Mouse (Mus musculus) lung, embryonic 14.5 days (tissue): Measurements from ENCODE around the gene Gpr142. TPM values are rescaled to one million over a fixed set of nuclear protein-coding genes. Genes with fewer than 3 reads are reported as not detected.

ENCODE experiments used
- ATAC-seq: fragments of 200-750 bp; cut with Nextera tagmentation; 2 replicates; pipeline ENCODE4 v1.8.0; 2017; ENCODE audit warnings: mild to moderate bottlenecking, moderate TSS enrichment, moderate library complexity; ENCODE audit not compliant: insufficient read depth
- DNase-seq: peaks from one replicate; pipeline ENCODE4 v3.0.0-alpha.2; 2015
- H3K27ac ChIP-seq: fragments of 300-500 bp; sonication (generic); 2 replicates; pipeline ENCODE4 v1.5.1; 2014; ENCODE audit warnings: low read depth, mild to moderate bottlenecking, moderate library complexity
- H3K27me3 ChIP-seq: fragments of 300-500 bp; sonication (generic); 2 replicates; pipeline ENCODE4 v1.6.1; 2014; ENCODE audit warnings: low read length, control low read depth; ENCODE audit not compliant: insufficient read depth
- H3K36me3 ChIP-seq: fragments of 300-500 bp; sonication (generic); 2 replicates; pipeline ENCODE4 v1.6.1; 2014; ENCODE audit warnings: control low read depth; ENCODE audit not compliant: insufficient read depth
- H3K4me1 ChIP-seq: fragments of 300-500 bp; sonication (generic); 2 replicates; pipeline ENCODE4 v1.6.1; 2014; ENCODE audit warnings: antibody characterized with exemption, control low read depth; ENCODE audit not compliant: insufficient read depth
- H3K4me2 ChIP-seq: fragments of 300-500 bp; sonication (generic); 2 replicates; pipeline ENCODE4 v1.6.1; 2014; ENCODE audit warnings: mild to moderate bottlenecking
- H3K4me3 ChIP-seq: fragments of 300-500 bp; sonication (generic); 2 replicates; pipeline ENCODE4 v1.5.1; 2014; ENCODE audit warnings: low read depth, low read length
- H3K9ac ChIP-seq: fragments of 300-500 bp; sonication (generic); 2 replicates; pipeline ENCODE4 v1.6.1; 2014
- H3K9me3 ChIP-seq: fragments of 300-500 bp; sonication (generic); 2 replicates; pipeline ENCODE4 v1.6.1; 2016; ENCODE audit warnings: low read depth, low read length, control low read depth
- CTCF ChIP-seq: IDR thresholded peaks from 2 replicates; pipeline ENCODE4 v1.5.1; 2016; ENCODE audit warnings: antibody characterized with exemption, low read depth
- WGBS: fragments of 180-500 bp; shearing (Covaris S2); extraction: QIAGEN DNeasy Blood & Tissue Kit; methylation state at CpG from one replicate; pipeline ENCODE4 v1.1.7; 2014; 5-methylcytosine and 5-hydroxymethylcytosine counted together
- polyA plus RNA-seq: library from polyadenylated mRNA; unstranded; fragments of >200 nt; fragmentation: Nextera tagmentation; extraction: Ambion mirVana; gene quantifications from 2 replicates; pipeline ENCODE4 v1.2.1, GENCODE M21; 2014

The Gpr142 gene
- polyA plus RNA-seq, 1 experiment from 2014 or later, result not detected

GRCm38 (mm10) chr11:114850452-114851268 is 51.9 kb downstream of the Gpr142 start, which contains the start of gene Gprc5c:
TSS of gene Gprc5c (plus strand) at chr11:114851152.
- WGBS, result under 1% methylated on average over 34 of the region's 43 CpGs
- no peaks in the 10 kb centered on the region; the same call in 1 of the 2 replicates for H3K4me1 ChIP-seq

GRCm38 (mm10) chr11:114851269-114851607 is 52.5 kb downstream of the Gpr142 start:
- under 1% methylated on average over 27 of the region's 27 CpGs for WGBS
- Histone ChIP-seq H3K4me3 (peak overlapping the region; percentile 72), H3K27me3 (no peaks in the 10 kb centered on the region), H3K9ac (peak overlapping the region; percentile 81), H3K4me1 (no peaks in the 10 kb centered on the region; the same call in 1 of the 2 replicates), H3K4me2 (peak overlapping the region; percentile 99), H3K36me3 (no peaks in the 10 kb centered on the region), H3K27ac (peak overlapping the region; percentile 93), H3K9me3 (no peaks in the 10 kb centered on the region)
- peak; percentile 53 for DNase-seq
- ATAC-seq, result peak; percentile 22
- TF ChIP-seq CTCF, result no peak

More at GRCm38 (mm10) chr11:114850452-114851268, 51.9 kb downstream of the Gpr142 start, which contains the start of gene Gprc5c:
- H3K27me3 ChIP-seq, result no peaks in the 10 kb centered on the region
- H3K27ac ChIP-seq, result peak within 1 kb of the TSS; percentile 93
- H3K9ac ChIP-seq, result peak within 1 kb of the TSS; percentile 81
- H3K4me3 ChIP-seq, result peak within 1 kb of the TSS; percentile 72
- no peaks in the 10 kb centered on the region for H3K36me3 ChIP-seq
- no peaks in the 10 kb centered on the region for H3K9me3 ChIP-seq
- no peak for TF ChIP-seq CTCF
- H3K4me2 ChIP-seq, result peak within 1 kb of the TSS; percentile 99
- peak; percentile 71 for DNase-seq
- peak; percentile 23; the same call in 1 of the 2 replicates for ATAC-seq

DNA sequence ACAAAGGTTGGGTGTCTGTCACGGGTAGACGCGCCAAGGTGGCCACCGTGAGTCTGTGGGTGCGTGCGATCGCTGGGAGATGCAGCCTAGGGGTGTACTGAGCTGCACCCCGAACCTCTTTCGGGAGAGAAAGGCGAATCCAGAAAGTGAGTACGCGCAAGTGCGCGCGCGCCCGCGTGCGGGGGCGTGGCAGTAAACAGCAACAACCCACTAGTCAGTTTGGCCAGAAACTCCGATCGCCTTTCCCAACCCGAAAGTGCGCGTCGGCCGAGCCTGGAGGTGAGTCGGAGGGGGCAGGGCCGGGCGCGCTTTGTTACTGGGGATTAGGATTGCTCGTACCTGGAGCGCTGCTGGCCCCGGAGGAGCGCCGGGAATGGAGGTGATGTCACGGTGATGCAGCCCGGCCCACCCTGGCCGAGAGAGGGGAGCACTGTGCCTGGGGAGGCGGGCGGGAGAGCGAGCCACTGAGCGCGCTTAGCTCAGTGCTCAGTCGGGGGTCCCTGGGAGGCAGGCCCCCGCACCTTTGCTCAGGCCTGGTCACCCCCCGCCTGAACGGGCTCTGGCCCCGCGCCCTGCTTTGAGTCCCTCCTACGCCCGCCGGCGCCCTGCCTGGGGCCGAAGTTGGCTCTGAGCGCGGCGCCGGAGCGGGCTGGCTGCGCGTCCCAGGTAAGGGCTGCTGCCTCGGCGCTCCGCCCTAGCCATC is 53.0 kb downstream of the Gpr142 start:
- no peak for TF ChIP-seq CTCF
- H3K9ac ChIP-seq, result peak overlapping the region; percentile 81
- peak; percentile 58 for ATAC-seq
- H3K4me3 ChIP-seq, result peak overlapping the region; percentile 72
- H3K27me3 ChIP-seq, result no peaks in the 10 kb centered on the region
- peak overlapping the region; percentile 93 for H3K27ac ChIP-seq
- peak overlapping the region; percentile 99 for H3K4me2 ChIP-seq
- WGBS, result under 1% methylated on average over 65 of the region's 65 CpGs
- DNase-seq, result peak; percentile 81
- no peaks in the 10 kb centered on the region; the same call in 1 of the 2 replicates for H3K4me1 ChIP-seq
- no peaks in the 10 kb centered on the region for H3K36me3 ChIP-seq
- no peaks in the 10 kb centered on the region for H3K9me3 ChIP-seq

- H3K27me3 ChIP-seq, result no peaks in the 10 kb centered on the region
- DNase-seq, result peak; percentile 62
- H3K27ac ChIP-seq, result peak overlapping the region; percentile 93
- H3K4me3 ChIP-seq, result peak overlapping the region; percentile 72
- peak; percentile 25; the same call in 1 of the 2 replicates for ATAC-seq
- peak overlapping the region; percentile 81 for H3K9ac ChIP-seq
- no peaks in the 10 kb centered on the region for H3K9me3 ChIP-seq
- WGBS, result 1% methylated on average over 40 of the region's 40 CpGs
- no peaks in the 10 kb centered on the region for H3K36me3 ChIP-seq
- no peak for TF ChIP-seq CTCF
- H3K4me1 ChIP-seq, result no peaks in the 10 kb centered on the region; the same call in 1 of the 2 replicates
- peak overlapping the region; percentile 99 for H3K4me2 ChIP-seq
Measured at GRCm38 (mm10) chr11:114852311-114853173, 53.8 kb downstream of the Gpr142 start.

GRCm38 (mm10) chr11:114853174-114853838 is 54.6 kb downstream of the Gpr142 start:
- no peak for ATAC-seq
- no peaks in the 10 kb centered on the region; the same call in 1 of the 2 replicates for H3K4me1 ChIP-seq
- DNase-seq, result no peak
- H3K36me3 ChIP-seq, result no peaks in the 10 kb centered on the region
- H3K9me3 ChIP-seq, result no peaks in the 10 kb centered on the region
- peak overlapping the region; percentile 81 for H3K9ac ChIP-seq
- H3K4me2 ChIP-seq, result peak overlapping the region; percentile 99
- H3K27ac ChIP-seq, result peak overlapping the region; percentile 93; the same call in 1 of the 2 replicates
- TF ChIP-seq CTCF, result no peak
- 12% methylated on average over 7 of the region's 7 CpGs for WGBS
- H3K4me3 ChIP-seq, result peak overlapping the region; percentile 72
- no peaks in the 10 kb centered on the region for H3K27me3 ChIP-seq

- 65% methylated on average over 6 of the region's 6 CpGs for WGBS
Measured at GRCm38 (mm10) chr11:114854581-114854980, 55.9 kb downstream of the Gpr142 start.

More at GRCm38 (mm10) chr11:114854581-114854980, 55.9 kb downstream of the Gpr142 start:
- Histone ChIP-seq H3K9me3 (no peaks in the 10 kb centered on the region), H3K36me3 (no peaks in the 10 kb centered on the region), H3K9ac (no peak overlapping the region), H3K27me3 (no peaks in the 10 kb centered on the region), H3K4me2 (peak overlapping the region; percentile 99; the same call in 1 of the 2 replicates), H3K27ac (no peak overlapping the region), H3K4me1 (no peaks in the 10 kb centered on the region; the same call in 1 of the 2 replicates), H3K4me3 (0 out of 2 replicates have a peak overlapping the region, but pooled peaks have one; percentile 72)
- ATAC-seq (no peak), DNase-seq (no peak)
- TF ChIP-seq CTCF, result no peak
